Mouse (Mus musculus): Measurements from ENCODE around the gene Kctd2. TPM values are rescaled to one million over a fixed set of nuclear protein-coding genes. Genes with fewer than 3 reads are reported as not detected.

Kctd2 gene
- polyA plus RNA-seq, 1 experiment from 2014 or later = 46.0 TPM

- POLR2A ChIA-PET = interaction anchor here (1.1 kb wide), 1 partner anchor 11 kb away, joined by 3 read pairs; no protein-coding TSS in a partner anchor
- no peak for TF ChIP-seq CTCF (IDR thresholded peaks at IDR 0.05)
- DNase-seq (ENCODE audit: low read depth, low spot score) (no peak), ATAC-seq (no peak)
- in situ Hi-C loops (cut with MboI; ENCODE audit: low pct_unique_long_range_greater_than_20kb) = no loop called here
- no peaks in the 10 kb centered on the region for H3K27me3 ChIP-seq
- CTCF ChIA-PET = interaction anchor here (1.5 kb wide), 1 partner anchor 47 kb away, joined by 3 read pairs; no protein-coding TSS in a partner anchor
These were observed 19.1 kb upstream of the Kctd2 start for GRCm38 (mm10) chr11:115400630-115401391.

- ChIA-PET POLR2A (interaction anchor here (0.9 to 1.1 kb wide), 2 partner anchors 9 to 37 kb away, joined by 4 read pairs; no protein-coding TSS in a partner anchor), CTCF (interaction anchor here (0.8 to 1.0 kb wide), 2 partner anchors 9 to 24 kb away, joined by 3 read pairs; no protein-coding TSS in a partner anchor)
- TF ChIP-seq CTCF (IDR thresholded peaks at IDR 0.05) = no peak
- no peaks in the 10 kb centered on the region for H3K27me3 ChIP-seq
- no peak for DNase-seq (ENCODE audit: low read depth, low spot score)
- in situ Hi-C loops (cut with MboI; ENCODE audit: low pct_unique_long_range_greater_than_20kb) = no loop called here
- ATAC-seq = peak; percentile 72
These were observed 16.4 kb upstream of the Kctd2 start, which contains the start of gene Mrpl58 for GRCm38 (mm10) chr11:115403338-115404124. Mrpl58 (plus strand) TSS chr11:115403752.

- ATAC-seq (no peak), DNase-seq (ENCODE audit: low read depth, low spot score) (no peak)
- TF ChIP-seq CTCF (IDR thresholded peaks at IDR 0.05) = no peak
- in situ Hi-C loops (cut with MboI; ENCODE audit: low pct_unique_long_range_greater_than_20kb) = no loop called here
- CTCF ChIA-PET = interaction anchor here (1.5 kb wide), 1 partner anchor 52 kb away, joined by 6 read pairs; no protein-coding TSS in a partner anchor
- H3K27me3 ChIP-seq = no peaks in the 10 kb centered on the region
- POLR2A ChIA-PET = interaction anchor here (0.9 kb wide), 1 partner anchor 14 kb away, joined by 3 read pairs; the partner anchor contains the start of genes Atp5h and Kctd2
These were observed 14.2 kb upstream of the Kctd2 start for GRCm38 (mm10) chr11:115405723-115406122.

GRCm38 (mm10) chr11:115406858-115407401 lies 13.0 kb upstream of the Kctd2 start:
- DNase-seq (ENCODE audit: low read depth, low spot score) = no peak
- no peaks in the 10 kb centered on the region for H3K27me3 ChIP-seq
- no peak for ATAC-seq
- ChIA-PET CTCF (no interaction called here), POLR2A (interaction anchor here (0.9 kb wide), 1 partner anchor 13 kb away, joined by 3 read pairs; the partner anchor contains the start of genes Atp5h and Kctd2)
- in situ Hi-C loops (cut with MboI; ENCODE audit: low pct_unique_long_range_greater_than_20kb) = no loop called here
- TF ChIP-seq CTCF (IDR thresholded peaks at IDR 0.05) = no peak

- CTCF ChIA-PET = no interaction called here
- in situ Hi-C loops (cut with MboI; ENCODE audit: low pct_unique_long_range_greater_than_20kb) = no loop called here
- no peak for DNase-seq (ENCODE audit: low read depth, low spot score)
These were observed 11.5 kb upstream of the Kctd2 start for GRCm38 (mm10) chr11:115408266-115408920.

GRCm38 (mm10) chr11:115409556-115409955 lies 10.4 kb upstream of the Kctd2 start:
- in situ Hi-C loops (cut with MboI; ENCODE audit: low pct_unique_long_range_greater_than_20kb) = no loop called here
- H3K27me3 ChIP-seq = no peaks in the 10 kb centered on the region
- ChIA-PET POLR2A (no interaction called here), CTCF (no interaction called here)
- TF ChIP-seq CTCF (IDR thresholded peaks at IDR 0.05) = no peak
- DNase-seq (ENCODE audit: low read depth, low spot score) (no peak), ATAC-seq (no peak)

More at GRCm38 (mm10) chr11:115408266-115408920, 11.5 kb upstream of the Kctd2 start:
- ATAC-seq = no peak
- no peak for TF ChIP-seq CTCF (IDR thresholded peaks at IDR 0.05)
- H3K27me3 ChIP-seq = no peaks in the 10 kb centered on the region
- POLR2A ChIA-PET = interaction anchor here (0.6 to 0.9 kb wide), 2 partner anchors 27 to 42 kb away, joined by 3 read pairs; no protein-coding TSS in a partner anchor

- POLR2A ChIA-PET = interaction anchor here (1.0 to 1.2 kb wide), 3 partner anchors 29 to 39 kb away, joined by 3 read pairs; partner anchors contain the start of gene Cdr2l
- no peak for TF ChIP-seq CTCF (IDR thresholded peaks at IDR 0.05)
- DNase-seq (ENCODE audit: low read depth, low spot score) = no peak
- no peaks in the 10 kb centered on the region for H3K27me3 ChIP-seq
- in situ Hi-C loops (cut with MboI; ENCODE audit: low pct_unique_long_range_greater_than_20kb) = no loop called here
- CTCF ChIA-PET = no interaction called here
- ATAC-seq = peak; percentile 29
These were observed 635 bp downstream of the Kctd2 start for GRCm38 (mm10) chr11:115420336-115421190.

GRCm38 (mm10) chr11:115421328-115421727 lies 1.4 kb downstream of the Kctd2 start:
- in situ Hi-C loops (cut with MboI; ENCODE audit: low pct_unique_long_range_greater_than_20kb) = no loop called here
- CTCF ChIA-PET = no interaction called here
- ATAC-seq (no peak), DNase-seq (ENCODE audit: low read depth, low spot score) (no peak)
- no peak for TF ChIP-seq CTCF (IDR thresholded peaks at IDR 0.05)
- POLR2A ChIA-PET = interaction anchor here (1.0 kb wide), 1 partner anchor 39 kb away, joined by 3 read pairs; the partner anchor contains the start of gene Cdr2l
- H3K27me3 ChIP-seq = no peaks in the 10 kb centered on the region

GRCm38 (mm10) chr11:115421972-115422371 lies 2.0 kb downstream of the Kctd2 start:
- ATAC-seq (no peak), DNase-seq (ENCODE audit: low read depth, low spot score) (no peak)
- ChIA-PET CTCF (no interaction called here), POLR2A (interaction anchor here (1.0 kb wide), 1 partner anchor 40 kb away, joined by 3 read pairs; the partner anchor contains the start of gene Cdr2l)
- TF ChIP-seq CTCF (IDR thresholded peaks at IDR 0.05) = no peak
- in situ Hi-C loops (cut with MboI; ENCODE audit: low pct_unique_long_range_greater_than_20kb) = no loop called here
- no peaks in the 10 kb centered on the region for H3K27me3 ChIP-seq
